Mouse (Mus musculus) c-Kit-positive CD71-negative TER-119-negative erythroid progenitor cells, embryonic 14.5 days (primary cell): Measurements from ENCODE around the gene Spa17.

ENCODE experiments used
- DNase-seq: peaks from one replicate; pipeline ENCODE4 v3.0.0-alpha.2; 2013; ENCODE audit warnings: low read depth

The Spa17 gene

GRCm38 (mm10) chr9:37616770-37617169 lies 3.2 kb upstream of the Spa17 start:
- no peak for DNase-seq

- no peak for DNase-seq
Observed at GRCm38 (mm10) chr9:37615220-37615619, 1.7 kb upstream of the Spa17 start.

- DNase-seq: no peak
Observed at GRCm38 (mm10) chr9:37614316-37614715, 794 bp upstream of the Spa17 start.

- no peak for DNase-seq
Observed at GRCm38 (mm10) chr9:37613911-37614280, 374 bp upstream of the Spa17 start.

- no peak for DNase-seq
Observed at GRCm38 (mm10) chr9:37609558-37609957, 4.0 kb downstream of the Spa17 start.

- DNase-seq: no peak
Observed at GRCm38 (mm10) chr9:37605089-37605488, 8.4 kb downstream of the Spa17 start.

GRCm38 (mm10) chr9:37600538-37601205 lies 12.8 kb downstream of the Spa17 start:
- DNase-seq: no peak

GRCm38 (mm10) chr9:37598637-37599036 lies 14.9 kb downstream of the Spa17 start:
- DNase-seq: no peak

GRCm38 (mm10) chr9:37595570-37595969 lies 18.0 kb downstream of the Spa17 start:
- DNase-seq: no peak

GRCm38 (mm10) chr9:37593690-37594089 lies 19.8 kb downstream of the Spa17 start:
- DNase-seq: no peak

- DNase-seq: no peak
Observed at GRCm38 (mm10) chr9:37592633-37593032, 20.9 kb downstream of the Spa17 start.

GRCm38 (mm10) chr9:37592025-37592424 lies 21.5 kb downstream of the Spa17 start:
- DNase-seq: no peak

GRCm38 (mm10) chr9:37590381-37590780 lies 23.1 kb downstream of the Spa17 start:
- no peak for DNase-seq

GRCm38 (mm10) chr9:37586718-37587117 lies 26.8 kb downstream of the Spa17 start:
- DNase-seq: no peak

- no peak for DNase-seq
Observed at GRCm38 (mm10) chr9:37583594-37583993, 29.9 kb downstream of the Spa17 start.

- DNase-seq: no peak
Observed at GRCm38 (mm10) chr9:37576436-37576930, 37.0 kb downstream of the Spa17 start.

GRCm38 (mm10) chr9:37572204-37572876 lies 41.2 kb downstream of the Spa17 start:
- DNase-seq: no peak

GRCm38 (mm10) chr9:37569231-37569835 lies 44.2 kb downstream of the Spa17 start:
- no peak for DNase-seq

GRCm38 (mm10) chr9:37568605-37569214 lies 44.8 kb downstream of the Spa17 start:
- DNase-seq: no peak

- DNase-seq: no peak
Observed at GRCm38 (mm10) chr9:37567892-37568604, 45.5 kb downstream of the Spa17 start.

- DNase-seq: no peak
Observed at GRCm38 (mm10) chr9:37567454-37567853, 46.1 kb downstream of the Spa17 start.

- no peak for DNase-seq
Observed at GRCm38 (mm10) chr9:37567019-37567418, 46.5 kb downstream of the Spa17 start.
